Comparison of ENCODE assay signal across 31 mouse cellular contexts in the genomic region with DNA sequence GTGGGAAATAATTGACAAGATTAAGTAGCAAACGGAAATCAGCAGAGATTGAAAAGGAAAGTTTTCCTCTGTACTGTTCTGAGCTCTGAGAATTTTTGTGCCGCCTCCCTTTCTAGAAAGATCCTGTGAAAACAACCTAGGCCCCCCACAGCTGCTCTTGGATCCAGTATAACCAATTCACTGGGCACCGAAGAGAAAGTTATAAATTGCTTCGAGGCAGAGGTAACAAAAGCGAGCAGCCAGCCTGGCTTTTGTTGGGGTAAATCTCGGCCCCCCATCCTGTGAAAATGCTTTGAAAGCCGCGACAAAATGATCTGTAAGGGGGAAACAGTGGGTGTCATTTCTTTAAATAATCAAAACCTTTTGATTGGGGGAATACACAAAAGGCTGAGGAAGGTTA.
A peak's percentile ranks its signal among the peaks of the same experiment; 100 is the strongest.
DNase-seq lines count a peak whose midpoint lies in the region; ATAC-seq and TF ChIP-seq lines count a peak whose summit lies in the region.
"Had no signal": no experiment of that assay in that cellular context is flagged by ENCODE, and none has a peak within 500 bp of the region (broad histone marks: within the 10 kb centered on the region; RNA-seq: fewer than 3 reads in every experiment).

No protein-coding gene starts in this region.

- 7% methylated on average over 8 of the region's 8 CpGs for WGBS in forebrain, embryonic 10.5 days
- 4% methylated on average over 8 of the region's 8 CpGs for WGBS in forebrain, embryonic 16.5 days
- 9% methylated on average over 8 of the region's 8 CpGs for WGBS in hindbrain, embryonic 10.5 days
- WGBS in hindbrain, embryonic 14.5 days, result 3% methylated on average over 8 of the region's 8 CpGs
- WGBS in midbrain, embryonic 13.5 days, result 3% methylated on average over 8 of the region's 8 CpGs
- 19% methylated on average over 8 of the region's 8 CpGs for WGBS in midbrain, postnatal 0 days
- WGBS in neural tube, embryonic 15.5 days, result 9% methylated on average over 8 of the region's 8 CpGs
- WGBS in thymus, adult 2 months, result 66% methylated on average over 8 of the region's 8 CpGs

- no peak overlapping the region for H3K9ac ChIP-seq in forebrain, embryonic 16.5 days (replicated peaks; ENCODE audit: low read depth, low read length)
- no peak overlapping the region for H3K9ac ChIP-seq in hindbrain, embryonic 14.5 days
- H3K9ac ChIP-seq in midbrain, embryonic 13.5 days (replicated peaks), result no peak overlapping the region
- no peak overlapping the region for H3K9ac ChIP-seq in midbrain, postnatal 0 days (replicated peaks; ENCODE audit: low read length, poor library complexity, severe bottlenecking)
- no peak overlapping the region for H3K9ac ChIP-seq in neural tube, embryonic 15.5 days (replicated peaks)
- H3K9ac ChIP-seq: embryonic facial prominence, embryonic 15.5 days; heart, embryonic 13.5 days; liver, embryonic 14.5 days; lung, embryonic 14.5 days had no signal

- H3K27ac ChIP-seq in forebrain, embryonic 10.5 days, result peak overlapping the region; percentile 67
- H3K27ac ChIP-seq in forebrain, embryonic 16.5 days (ENCODE audit: low read length), result no peak overlapping the region
- H3K27ac ChIP-seq in hindbrain, embryonic 10.5 days, result peak overlapping the region; percentile 70
- H3K27ac ChIP-seq in hindbrain, embryonic 14.5 days, result no peak overlapping the region
- no peak overlapping the region for H3K27ac ChIP-seq in midbrain, embryonic 13.5 days
- no peak overlapping the region for H3K27ac ChIP-seq in midbrain, postnatal 0 days (ENCODE audit: low read depth, low read length)
- H3K27ac ChIP-seq in neural tube, embryonic 15.5 days (replicated peaks), result no peak overlapping the region
- H3K27ac ChIP-seq in thymus, adult 2 months (ENCODE audit: control insufficient read depth, insufficient read depth, low read length), result no peak overlapping the region
- H3K27ac ChIP-seq: embryonic facial prominence, embryonic 10.5 days; embryonic facial prominence, embryonic 15.5 days; heart, adult 2 months; heart, embryonic 13.5 days; kidney, postnatal 0 days; liver, embryonic 14.5 days had no signal

- DNase-seq in forebrain, embryonic 10.5 days (ENCODE audit: extremely low spot score, low spot score), result no peak
- DNase-seq in hindbrain, embryonic 10.5 days (ENCODE audit: low spot score), result peak; percentile 12
- DNase-seq in hindbrain, embryonic 14.5 days (ENCODE audit: low spot score), result no peak
- no peak for DNase-seq in midbrain, postnatal 0 days (ENCODE audit: low spot score)
- no peak for DNase-seq in thymus, adult 2 months
- DNase-seq: adrenal gland, postnatal 10 days; cerebellum, adult 11 months; cerebellum, adult 9-10 months; cerebellum, postnatal 36 days; gastrocnemius, postnatal 25 days; heart, adult 2 months; heart, postnatal 10 days; kidney, adult 8-10 months; kidney, postnatal 4 days; layer of hippocampus, postnatal 36 days; left cerebral cortex, postnatal 4 days; liver; lung, embryonic 14.5 days; lung, postnatal 14 days; retina, postnatal 1 day; right cerebral cortex, postnatal 14 days had no signal

- peak overlapping the region; percentile 8; the same call in 1 of the 2 replicates for H3K4me3 ChIP-seq in forebrain, embryonic 10.5 days
- no peak overlapping the region for H3K4me3 ChIP-seq in forebrain, embryonic 16.5 days (replicated peaks; ENCODE audit: low read length)
- H3K4me3 ChIP-seq in hindbrain, embryonic 10.5 days, result no peak overlapping the region
- H3K4me3 ChIP-seq in hindbrain, embryonic 14.5 days (replicated peaks; ENCODE audit: low read length), result no peak overlapping the region
- no peak overlapping the region for H3K4me3 ChIP-seq in midbrain, embryonic 13.5 days (replicated peaks)
- no peak overlapping the region for H3K4me3 ChIP-seq in midbrain, postnatal 0 days (ENCODE audit: low read depth, low read length)
- H3K4me3 ChIP-seq in neural tube, embryonic 15.5 days (replicated peaks), result no peak overlapping the region
- H3K4me3 ChIP-seq in thymus, adult 2 months (ENCODE audit: control insufficient read depth, insufficient read depth, low read length), result no peak overlapping the region
- H3K4me3 ChIP-seq: embryonic facial prominence, embryonic 10.5 days; embryonic facial prominence, embryonic 15.5 days; heart, adult 2 months; heart, embryonic 13.5 days had no signal

- no peak for ATAC-seq in forebrain, embryonic 16.5 days
- no peak for ATAC-seq in hindbrain, embryonic 14.5 days (ENCODE audit: low FRiP score)
- ATAC-seq in midbrain, embryonic 13.5 days, result no peak
- no peak for ATAC-seq in midbrain, postnatal 0 days (ENCODE audit: low FRiP score)
- no peak for ATAC-seq in neural tube, embryonic 15.5 days (ENCODE audit: low FRiP score)
- ATAC-seq: intestine, embryonic 16.5 days had no signal

- H3K4me1 ChIP-seq in forebrain, embryonic 10.5 days, result peaks cover 50% of the 10 kb centered on the region
- peaks cover 10% of the 10 kb centered on the region; the same call in 1 of the 2 replicates for H3K4me1 ChIP-seq in forebrain, embryonic 16.5 days (replicated peaks; ENCODE audit: control insufficient read depth, insufficient read depth, low read length)
- peaks cover 37% of the 10 kb centered on the region for H3K4me1 ChIP-seq in hindbrain, embryonic 10.5 days (replicated peaks)
- H3K4me1 ChIP-seq in hindbrain, embryonic 14.5 days (replicated peaks; ENCODE audit: control insufficient read depth, insufficient read depth, low read length), result peaks cover 10% of the 10 kb centered on the region; the same call in 1 of the 2 replicates
- H3K4me1 ChIP-seq in midbrain, embryonic 13.5 days (replicated peaks), result peaks cover 38% of the 10 kb centered on the region
- H3K4me1 ChIP-seq in midbrain, postnatal 0 days (ENCODE audit: insufficient read depth, low read length), result no peaks in the 10 kb centered on the region
- peaks cover 12% of the 10 kb centered on the region; the same call in 1 of the 2 replicates for H3K4me1 ChIP-seq in neural tube, embryonic 15.5 days
- no peaks in the 10 kb centered on the region for H3K4me1 ChIP-seq in thymus, adult 2 months (replicated peaks; ENCODE audit: control insufficient read depth, insufficient read depth, low read length)
- H3K4me1 ChIP-seq: embryonic facial prominence, embryonic 15.5 days had no signal

- TF ChIP-seq POLR2A in thymus, adult 2 months (IDR thresholded peaks at IDR 0.05; ENCODE audit: control insufficient read depth, extremely low read depth, insufficient read depth, low read length, poor library complexity), result no peak

- H3K9me3 ChIP-seq in forebrain, embryonic 10.5 days, result no peaks in the 10 kb centered on the region
- H3K9me3 ChIP-seq in forebrain, embryonic 16.5 days (ENCODE audit: control insufficient read depth, low read length), result no peaks in the 10 kb centered on the region
- no peaks in the 10 kb centered on the region for H3K9me3 ChIP-seq in hindbrain, embryonic 10.5 days
- no peaks in the 10 kb centered on the region for H3K9me3 ChIP-seq in hindbrain, embryonic 14.5 days (ENCODE audit: control insufficient read depth, low read length)
- no peaks in the 10 kb centered on the region for H3K9me3 ChIP-seq in midbrain, embryonic 13.5 days
- H3K9me3 ChIP-seq in midbrain, postnatal 0 days (ENCODE audit: low read length), result no peaks in the 10 kb centered on the region
- H3K9me3 ChIP-seq in neural tube, embryonic 15.5 days (replicated peaks), result no peaks in the 10 kb centered on the region
- H3K9me3 ChIP-seq: embryonic facial prominence, embryonic 10.5 days; embryonic facial prominence, embryonic 15.5 days; heart, embryonic 13.5 days had no signal

- H3K27me3 ChIP-seq in forebrain, embryonic 10.5 days (ENCODE audit: poor library complexity, severe bottlenecking), result peaks cover 7% of the 10 kb centered on the region
- H3K27me3 ChIP-seq in forebrain, embryonic 16.5 days (replicated peaks; ENCODE audit: control insufficient read depth, insufficient read depth, low read length), result no peaks in the 10 kb centered on the region
- no peaks in the 10 kb centered on the region for H3K27me3 ChIP-seq in hindbrain, embryonic 10.5 days (ENCODE audit: insufficient read depth, poor library complexity, severe bottlenecking)
- no peaks in the 10 kb centered on the region for H3K27me3 ChIP-seq in hindbrain, embryonic 14.5 days (ENCODE audit: control insufficient read depth, insufficient read depth, low read length)
- 0 out of 2 replicates have a peak, but pooled peaks cover 3% of the 10 kb centered on the region for H3K27me3 ChIP-seq in midbrain, embryonic 13.5 days
- H3K27me3 ChIP-seq in midbrain, postnatal 0 days (ENCODE audit: insufficient read depth, low read length), result no peaks in the 10 kb centered on the region
- no peaks in the 10 kb centered on the region for H3K27me3 ChIP-seq in neural tube, embryonic 15.5 days (replicated peaks)
- H3K27me3 ChIP-seq in thymus, adult 2 months (ENCODE audit: control insufficient read depth, insufficient read depth, low read length), result no peaks in the 10 kb centered on the region
- H3K27me3 ChIP-seq: embryonic facial prominence, embryonic 15.5 days; heart, embryonic 13.5 days had no signal

- no peaks in the 10 kb centered on the region for H3K36me3 ChIP-seq in forebrain, embryonic 10.5 days (replicated peaks)
- H3K36me3 ChIP-seq in forebrain, embryonic 16.5 days (ENCODE audit: control insufficient read depth, insufficient read depth), result no peaks in the 10 kb centered on the region
- no peaks in the 10 kb centered on the region for H3K36me3 ChIP-seq in hindbrain, embryonic 10.5 days
- H3K36me3 ChIP-seq in hindbrain, embryonic 14.5 days (replicated peaks; ENCODE audit: control insufficient read depth, insufficient read depth), result no peaks in the 10 kb centered on the region
- no peaks in the 10 kb centered on the region for H3K36me3 ChIP-seq in midbrain, embryonic 13.5 days
- no peaks in the 10 kb centered on the region for H3K36me3 ChIP-seq in midbrain, postnatal 0 days (ENCODE audit: insufficient read depth, low read length)
- no peaks in the 10 kb centered on the region for H3K36me3 ChIP-seq in neural tube, embryonic 15.5 days
- H3K36me3 ChIP-seq in thymus, adult 2 months (ENCODE audit: control insufficient read depth, insufficient read depth, low read length), result no peaks in the 10 kb centered on the region
- H3K36me3 ChIP-seq: embryonic facial prominence, embryonic 10.5 days; embryonic facial prominence, embryonic 15.5 days; G1E; heart, embryonic 13.5 days had no signal

- TF ChIP-seq CTCF in midbrain, postnatal 0 days (IDR thresholded peaks at IDR 0.05), result no peak
- TF ChIP-seq CTCF in thymus, adult 2 months (IDR thresholded peaks at IDR 0.05; ENCODE audit: borderline replicate concordance, control insufficient read depth, extremely low read depth, insufficient read depth, low read length, poor library complexity), result no peak

- no peak overlapping the region for H3K4me2 ChIP-seq in forebrain, embryonic 16.5 days (ENCODE audit: low read length)
- no peak overlapping the region for H3K4me2 ChIP-seq in hindbrain, embryonic 14.5 days (replicated peaks)
- 0 out of 2 replicates have a peak overlapping the region, but pooled peaks have one; percentile 13 for H3K4me2 ChIP-seq in midbrain, embryonic 13.5 days (replicated peaks)
- H3K4me2 ChIP-seq in midbrain, postnatal 0 days (ENCODE audit: low read depth, low read length, poor library complexity, severe bottlenecking), result no peak overlapping the region
- 0 out of 2 replicates have a peak overlapping the region, but pooled peaks have one; percentile 3 for H3K4me2 ChIP-seq in neural tube, embryonic 15.5 days
- H3K4me2 ChIP-seq: embryonic facial prominence, embryonic 15.5 days; heart, embryonic 13.5 days; lung, embryonic 14.5 days had no signal

Comparison
In these comparisons a context has a peak if more than half of its experiments do, and no peak if none do; other contexts are left out.
1. H3K27ac ChIP-seq: peak in forebrain, embryonic 10.5 days (single experiment) and hindbrain, embryonic 10.5 days (single experiment); none in forebrain, embryonic 16.5 days (single experiment), hindbrain, embryonic 14.5 days (single experiment), midbrain, embryonic 13.5 days (single experiment), midbrain, postnatal 0 days (single experiment), neural tube, embryonic 15.5 days (single experiment) and thymus, adult 2 months (single experiment).
2. H3K4me2 ChIP-seq: peak in midbrain, embryonic 13.5 days (single experiment) and neural tube, embryonic 15.5 days (single experiment); none in forebrain, embryonic 16.5 days (single experiment), hindbrain, embryonic 14.5 days (single experiment) and midbrain, postnatal 0 days (single experiment).